Mouse (Mus musculus): ENCODE data around the gene Slc6a4.

DNA sequence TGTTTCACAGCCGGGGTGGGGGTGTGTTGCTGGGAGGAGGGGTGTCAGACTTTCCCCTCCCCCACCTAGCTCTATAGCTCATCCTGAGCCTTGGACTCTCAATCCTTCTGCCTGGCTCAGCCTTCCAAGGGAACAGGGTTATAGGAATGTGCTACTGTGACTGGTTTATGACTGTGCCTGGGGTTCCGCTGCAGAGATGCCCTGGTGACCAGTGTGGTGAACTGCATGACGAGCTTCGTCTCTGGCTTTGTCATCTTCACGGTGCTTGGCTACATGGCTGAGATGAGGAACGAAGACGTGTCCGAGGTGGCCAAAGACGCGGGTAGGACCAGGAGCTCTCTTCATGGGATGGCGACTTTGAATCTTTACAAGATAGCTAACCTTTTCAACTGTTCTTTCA is 19.6 kb downstream of the Slc6a4 start:
- TF ChIP-seq CTCF (IDR thresholded peaks at IDR 0.05; ENCODE audit: low read depth) (peak; percentile 17; the same call in 1 of the 2 replicates), EP300 (IDR thresholded peaks at IDR 0.05; ENCODE audit: low read depth) (no peak)
